Comparison of ENCODE assay signal across 8 mouse cellular contexts in the genomic region with DNA sequence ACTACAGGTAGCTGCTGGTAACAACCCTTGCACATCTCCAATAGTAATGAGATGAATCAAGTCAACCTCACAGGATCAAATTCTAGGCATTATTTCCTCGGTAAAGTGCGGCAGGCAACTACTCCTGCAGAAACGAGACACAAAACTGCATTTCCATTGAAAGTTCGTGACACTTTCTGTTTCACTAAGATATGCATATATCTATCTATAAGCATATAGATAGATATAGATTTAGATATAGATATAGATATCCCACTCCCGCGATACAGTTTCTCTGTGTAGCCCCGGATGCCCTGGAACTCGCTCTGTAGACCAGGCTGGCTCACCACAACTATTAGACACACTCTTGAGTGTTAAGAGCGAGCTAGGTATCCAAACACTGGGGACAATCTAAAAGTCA. TPM values are rescaled to one million over a fixed set of nuclear protein-coding genes. Genes with fewer than 3 reads are reported as not detected.
DNase-seq lines count a peak whose midpoint lies in the region; ATAC-seq and TF ChIP-seq lines count a peak whose summit lies in the region.

No protein-coding gene starts in this region.

- H3K27ac ChIP-seq in heart, embryonic 11.5 days (ENCODE audit: low read depth, low read length), result no peak overlapping the region
- no peak overlapping the region for H3K27ac ChIP-seq in forebrain, embryonic 14.5 days (ENCODE audit: low read depth, low read length)
- H3K27ac ChIP-seq in liver, postnatal 0 days (ENCODE audit: low read depth), result peak overlapping the region; percentile 90

- H3K4me1 ChIP-seq in heart, embryonic 11.5 days (ENCODE audit: control insufficient read depth, insufficient read depth, low read length), result peaks cover 4% of the 10 kb centered on the region; the same call in 1 of the 2 replicates
- peaks cover 6% of the 10 kb centered on the region; the same call in 1 of the 2 replicates for H3K4me1 ChIP-seq in forebrain, embryonic 14.5 days (ENCODE audit: control insufficient read depth, insufficient read depth, low read length)
- H3K4me1 ChIP-seq in liver, postnatal 0 days (ENCODE audit: insufficient read depth), result no peaks in the 10 kb centered on the region

- H3K4me3 ChIP-seq in heart, embryonic 11.5 days (ENCODE audit: low read depth, low read length), result peak overlapping the region; percentile 76
- H3K4me3 ChIP-seq in forebrain, embryonic 14.5 days (ENCODE audit: low read depth, low read length), result peak overlapping the region; percentile 63
- H3K4me3 ChIP-seq in liver, postnatal 0 days (ENCODE audit: low read depth, low read length), result peak overlapping the region; percentile 82

- 21% methylated on average over 9 of the region's 9 CpGs for WGBS in heart, embryonic 11.5 days (ENCODE audit: insufficient replicate concordance)
- WGBS in forebrain, embryonic 14.5 days, result 30% methylated on average over 9 of the region's 9 CpGs
- 15% methylated on average over 9 of the region's 9 CpGs for WGBS in liver, postnatal 0 days (ENCODE audit: insufficient replicate concordance)

- H3K27me3 ChIP-seq in heart, embryonic 11.5 days (ENCODE audit: control insufficient read depth, insufficient read depth, low read length), result no peaks in the 10 kb centered on the region
- H3K27me3 ChIP-seq in forebrain, embryonic 14.5 days (replicated peaks; ENCODE audit: control insufficient read depth, insufficient read depth, low read length), result no peaks in the 10 kb centered on the region
- no peaks in the 10 kb centered on the region for H3K27me3 ChIP-seq in liver, postnatal 0 days (ENCODE audit: insufficient read depth, low read length)

- peak overlapping the region; percentile 71 for H3K4me2 ChIP-seq in heart, embryonic 11.5 days
- H3K4me2 ChIP-seq in forebrain, embryonic 14.5 days (ENCODE audit: low read length), result peak overlapping the region; percentile 59
- peak overlapping the region; percentile 77 for H3K4me2 ChIP-seq in liver, postnatal 0 days (ENCODE audit: low read depth, low read length)

- no peak for TF ChIP-seq CTCF in liver, postnatal 0 days (IDR thresholded peaks at IDR 0.05; ENCODE audit: low read depth)

- TF ChIP-seq EP300 in liver, postnatal 0 days (IDR thresholded peaks at IDR 0.05; ENCODE audit: low read depth), result no peak

- ATAC-seq in heart, embryonic 11.5 days (replicated peaks; ENCODE audit: insufficient number of reproducible peaks, low FRiP score, low TSS enrichment), result no peak
- ATAC-seq in forebrain, embryonic 14.5 days, result no peak
- no peak for ATAC-seq in liver, postnatal 0 days
- no peak for ATAC-seq in cerebellum, adult (ENCODE audit: insufficient number of reproducible peaks, low FRiP score, low TSS enrichment)

- peak overlapping the region; percentile 83 for H3K9ac ChIP-seq in heart, embryonic 11.5 days (ENCODE audit: low read depth, low read length)
- peak overlapping the region; percentile 77 for H3K9ac ChIP-seq in forebrain, embryonic 14.5 days (ENCODE audit: low read length)
- peak overlapping the region; percentile 83 for H3K9ac ChIP-seq in liver, postnatal 0 days (replicated peaks)

- intact Hi-C loops in heart, postnatal 10 days (cut with DNase I), result no loop called here

- H3K36me3 ChIP-seq in heart, embryonic 11.5 days (ENCODE audit: control insufficient read depth, insufficient read depth, low read length), result no peaks in the 10 kb centered on the region
- H3K36me3 ChIP-seq in forebrain, embryonic 14.5 days (ENCODE audit: control insufficient read depth, insufficient read depth, low read length), result no peaks in the 10 kb centered on the region
- H3K36me3 ChIP-seq in liver, postnatal 0 days (replicated peaks; ENCODE audit: insufficient read depth, low read length), result no peaks in the 10 kb centered on the region

- H3K9me3 ChIP-seq in heart, embryonic 11.5 days (replicated peaks; ENCODE audit: control insufficient read depth, low read length), result no peaks in the 10 kb centered on the region
- H3K9me3 ChIP-seq in forebrain, embryonic 14.5 days (replicated peaks; ENCODE audit: control insufficient read depth, low read length), result no peaks in the 10 kb centered on the region
- H3K9me3 ChIP-seq in liver, postnatal 0 days (ENCODE audit: low read length), result no peaks in the 10 kb centered on the region

- no peak for DNase-seq in heart, postnatal 10 days
- peak; percentile 21 for DNase-seq in CD4-positive, CD25-positive, alpha-beta regulatory T cell, adult 2 months (ENCODE audit: low read depth, low spot score)
- DNase-seq in forebrain, embryonic 14.5 days (ENCODE audit: low spot score), result no peak
- DNase-seq in liver, postnatal 0 days, result no peak
- no peak for DNase-seq in urinary bladder, postnatal 36 days (ENCODE audit: low spot score in 2 of 2)
- no peak for DNase-seq in layer of hippocampus, adult 11-12 months (ENCODE audit: low spot score)

RNA-seq across cellular contexts. Expression of gene 1190007I07Rik, which starts 0.8 kb away (rescaled TPM):
- 37.2 and 38.2 TPM in 2 replicates for polyA plus RNA-seq in heart, embryonic 11.5 days (2014; fragmentation: Nextera tagmentation; extraction: Ambion mirVana)
- total RNA-seq in heart, postnatal 10 days (2021), result 10 to 100 TPM; 24.2 to 25.0 TPM
- 34.4 and 35.7 TPM in 2 replicates for polyA plus RNA-seq in forebrain, embryonic 14.5 days (2014; fragmentation: Nextera tagmentation; extraction: Ambion mirVana)
- polyA plus RNA-seq in liver, postnatal 0 days (2015; fragmentation: Nextera tagmentation; extraction: Ambion mirVana), result 31.4 and 39.7 TPM in 2 replicates

RNA-seq across cellular contexts. Expression of gene Tdg, which starts 7.4 kb away (rescaled TPM):
- 115 and 140 TPM in 2 replicates for polyA plus RNA-seq in heart, embryonic 11.5 days (2014; fragmentation: Nextera tagmentation; extraction: Ambion mirVana)
- total RNA-seq in heart, postnatal 10 days (2021), result 10 to 100 TPM; 31.2 to 32.5 TPM
- 226 and 231 TPM in 2 replicates for polyA plus RNA-seq in forebrain, embryonic 14.5 days (2014; fragmentation: Nextera tagmentation; extraction: Ambion mirVana)
- polyA plus RNA-seq in liver, postnatal 0 days (2015; fragmentation: Nextera tagmentation; extraction: Ambion mirVana), result 20.8 and 22.3 TPM in 2 replicates
